Comparison of ENCODE assay signal across 24 mouse cellular contexts in genomic region chr7:135157571-135157970, GRCm38 (mm10).
DNase-seq lines count a peak whose midpoint lies in the region; ATAC-seq and TF ChIP-seq lines count a peak whose summit lies in the region.
"Had no signal": no experiment of that assay in that cellular context is flagged by ENCODE, and none has a peak within 500 bp of the region (broad histone marks: within the 10 kb centered on the region; RNA-seq: fewer than 3 reads in every experiment).

No protein-coding gene starts in this region.

- no peak overlapping the region for H3K4me2 ChIP-seq in limb, embryonic 11.5 days (ENCODE audit: low read depth, severe bottlenecking)
- H3K4me2 ChIP-seq: embryonic facial prominence, embryonic 12.5 days; embryonic facial prominence, embryonic 15.5 days; forebrain, embryonic 12.5 days had no signal

- no peak for TF ChIP-seq POLR2A in thymus, adult 2 months (IDR thresholded peaks at IDR 0.05; ENCODE audit: control insufficient read depth, extremely low read depth, insufficient read depth, low read length, poor library complexity)

- no peak overlapping the region for H3K9ac ChIP-seq in limb, embryonic 11.5 days (ENCODE audit: low read length)
- H3K9ac ChIP-seq: embryonic facial prominence, embryonic 12.5 days; embryonic facial prominence, embryonic 15.5 days; forebrain, embryonic 12.5 days had no signal

- no peak overlapping the region for H3K4me3 ChIP-seq in limb, embryonic 11.5 days (ENCODE audit: low read depth, low read length)
- H3K4me3 ChIP-seq in thymus, adult 2 months (ENCODE audit: control insufficient read depth, insufficient read depth, low read length): no peak overlapping the region
- H3K4me3 ChIP-seq: embryonic facial prominence, embryonic 12.5 days; embryonic facial prominence, embryonic 15.5 days; erythroblast, embryonic 14.5 days; forebrain, embryonic 10.5 days; forebrain, embryonic 12.5 days had no signal

- H3K9me3 ChIP-seq in limb, embryonic 11.5 days (ENCODE audit: control insufficient read depth, low read length): no peaks in the 10 kb centered on the region
- H3K9me3 ChIP-seq: embryonic facial prominence, embryonic 12.5 days; embryonic facial prominence, embryonic 15.5 days; forebrain, embryonic 10.5 days; forebrain, embryonic 12.5 days had no signal

- DNase-seq in heart, adult 11 months: peak; percentile 43
- no peak for DNase-seq in heart, postnatal 25 days (ENCODE audit: low spot score)
- DNase-seq in hindlimb bud, embryonic 11.5 days (ENCODE audit: extremely low spot score, low read depth, low spot score): peak; percentile 16
- DNase-seq in limb, embryonic 11.5 days (ENCODE audit: low spot score): peak; percentile 53
- DNase-seq in thymus, adult 2 months: no peak
- DNase-seq in testis, postnatal 10 days (ENCODE audit: low spot score): no peak
- no peak for DNase-seq in frontal cortex, postnatal 10 days (ENCODE audit: low spot score in 2 of 2)
- DNase-seq: adrenal gland, adult 2 months; adrenal gland, postnatal 10 days; adrenal gland, postnatal 25 days; cerebellum, adult 11 months; cerebellum, adult 18-20 months; cerebellum, adult 8-10 months; cerebellum, adult 9-11 months; cerebellum, postnatal 14 days; cerebellum, postnatal 36 days; embryo, embryonic 11 days had no signal

- H3K27me3 ChIP-seq in limb, embryonic 11.5 days (ENCODE audit: control insufficient read depth, insufficient read depth, low read length): no peaks in the 10 kb centered on the region
- no peaks in the 10 kb centered on the region for H3K27me3 ChIP-seq in thymus, adult 2 months (ENCODE audit: control insufficient read depth, insufficient read depth, low read length)
- H3K27me3 ChIP-seq: embryonic facial prominence, embryonic 12.5 days; embryonic facial prominence, embryonic 15.5 days; forebrain, embryonic 12.5 days had no signal

- H3K27ac ChIP-seq in limb, embryonic 11.5 days (replicated peaks; ENCODE audit: low read depth, low read length): no peak overlapping the region
- no peak overlapping the region for H3K27ac ChIP-seq in thymus, adult 2 months (ENCODE audit: control insufficient read depth, insufficient read depth, low read length)
- H3K27ac ChIP-seq: embryonic facial prominence, embryonic 12.5 days; embryonic facial prominence, embryonic 15.5 days; forebrain, embryonic 10.5 days; forebrain, embryonic 12.5 days had no signal

- intact Hi-C loops in heart, postnatal 25 days (cut with DNase I): no loop called here

- H3K36me3 ChIP-seq in limb, embryonic 11.5 days (ENCODE audit: control insufficient read depth, insufficient read depth, low read length): no peaks in the 10 kb centered on the region; the same call in 1 of the 2 replicates
- no peaks in the 10 kb centered on the region for H3K36me3 ChIP-seq in thymus, adult 2 months (ENCODE audit: control insufficient read depth, insufficient read depth, low read length)
- H3K36me3 ChIP-seq: forebrain, embryonic 12.5 days had no signal

- no peak for TF ChIP-seq CTCF in thymus, adult 2 months (IDR thresholded peaks at IDR 0.05; ENCODE audit: borderline replicate concordance, control insufficient read depth, extremely low read depth, insufficient read depth, low read length, poor library complexity)

- H3K4me1 ChIP-seq in limb, embryonic 11.5 days (ENCODE audit: control insufficient read depth, insufficient read depth, low read length): no peaks in the 10 kb centered on the region
- H3K4me1 ChIP-seq in thymus, adult 2 months (replicated peaks; ENCODE audit: control insufficient read depth, insufficient read depth, low read length): no peaks in the 10 kb centered on the region
- H3K4me1 ChIP-seq: embryonic facial prominence, embryonic 12.5 days; embryonic facial prominence, embryonic 15.5 days had no signal

- ATAC-seq in limb, embryonic 11.5 days (ENCODE audit: insufficient number of reproducible peaks, low FRiP score, low TSS enrichment, low read depth): no peak
- ATAC-seq: forebrain, embryonic 14.5 days; forebrain, embryonic 16.5 days had no signal

- WGBS in limb, embryonic 11.5 days: 40% methylated on average over 5 of the region's 5 CpGs
- 94% methylated on average over 5 of the region's 5 CpGs for WGBS in thymus, adult 2 months

Comparison
In these comparisons a context has a peak if more than half of its experiments do, and no peak if none do; other contexts are left out.
1. DNase-seq: peak in heart, adult 11 months (single experiment), hindlimb bud, embryonic 11.5 days (single experiment) and limb, embryonic 11.5 days (single experiment); none in heart, postnatal 25 days (single experiment), thymus, adult 2 months (single experiment), testis, postnatal 10 days (single experiment) and frontal cortex, postnatal 10 days (0 of 2).